16 mouse cellular contexts compared by ENCODE assay signal in the genomic region with DNA sequence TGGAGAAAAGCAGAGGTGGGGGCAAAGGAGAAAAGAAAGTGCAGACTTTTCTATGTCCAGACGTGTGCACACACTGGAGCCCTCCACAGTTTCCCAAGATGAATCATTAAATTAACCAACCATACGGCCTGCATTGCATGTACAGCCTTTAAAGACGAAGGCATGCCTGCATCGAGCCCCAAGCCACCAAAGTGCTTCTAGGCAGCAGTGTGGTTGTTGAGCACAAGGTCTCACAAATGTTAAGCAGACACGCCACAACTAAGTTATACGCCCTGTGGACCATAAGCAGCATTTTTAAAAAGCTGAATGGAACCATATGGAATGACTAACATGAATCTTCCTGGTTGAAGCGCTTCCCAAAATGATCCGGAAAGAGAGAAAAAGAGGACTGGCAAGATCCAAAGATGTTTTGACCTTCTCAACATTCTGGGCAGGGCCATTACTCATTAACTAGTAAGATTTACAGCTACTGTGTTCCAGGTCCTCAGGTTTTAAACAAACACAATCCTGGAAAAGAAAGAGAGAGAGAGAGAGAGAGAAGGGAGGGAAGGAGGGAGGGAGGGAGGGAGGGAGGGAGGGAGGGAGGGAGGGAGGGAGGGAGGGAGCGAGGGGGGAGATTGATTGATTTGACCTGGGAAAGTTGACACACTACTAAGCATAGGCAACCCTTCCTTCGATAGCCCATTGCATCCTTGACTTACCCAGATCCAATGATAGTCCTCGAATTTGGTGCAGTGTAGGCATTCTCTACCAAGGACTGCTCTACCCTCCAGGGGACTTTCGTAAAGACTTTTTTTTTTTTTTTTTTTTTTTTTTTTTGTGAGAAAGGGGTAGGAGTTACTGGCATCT. TPM values are rescaled to one million over a fixed set of nuclear protein-coding genes. Genes with fewer than 3 reads are reported as not detected.
DNase-seq lines count a peak whose midpoint lies in the region; ATAC-seq and TF ChIP-seq lines count a peak whose summit lies in the region.
"Had no signal": no experiment of that assay in that cellular context is flagged by ENCODE, and none has a peak within 500 bp of the region (broad histone marks: within the 10 kb centered on the region; RNA-seq: fewer than 3 reads in every experiment).

No protein-coding gene starts in this region.

- TF ChIP-seq EP300 in liver, postnatal 0 days (IDR thresholded peaks at IDR 0.05; ENCODE audit: low read depth), result no peak

- 0 out of 2 replicates have a peak overlapping the region, but pooled peaks have one; percentile 25 for H3K27ac ChIP-seq in limb, embryonic 12.5 days
- no peak overlapping the region for H3K27ac ChIP-seq in limb, embryonic 10.5 days
- H3K27ac ChIP-seq in embryonic facial prominence, embryonic 14.5 days (replicated peaks; ENCODE audit: low read depth, low read length), result 0 out of 2 replicates have a peak overlapping the region, but pooled peaks have one; percentile 22
- H3K27ac ChIP-seq in kidney, postnatal 0 days, result peak overlapping the region; percentile 78
- peak overlapping the region; percentile 71 for H3K27ac ChIP-seq in liver, postnatal 0 days (ENCODE audit: low read depth)
- no peak overlapping the region for H3K27ac ChIP-seq in forebrain, embryonic 14.5 days (ENCODE audit: low read depth, low read length)
- H3K27ac ChIP-seq: forebrain, embryonic 10.5 days; hindbrain, embryonic 12.5 days; midbrain, embryonic 13.5 days; neural tube, embryonic 13.5 days had no signal

- H3K36me3 ChIP-seq in limb, embryonic 12.5 days, result no peaks in the 10 kb centered on the region
- no peaks in the 10 kb centered on the region for H3K36me3 ChIP-seq in limb, embryonic 10.5 days
- H3K36me3 ChIP-seq in embryonic facial prominence, embryonic 14.5 days (ENCODE audit: control insufficient read depth, insufficient read depth, low read length), result no peaks in the 10 kb centered on the region
- H3K36me3 ChIP-seq in kidney, postnatal 0 days (ENCODE audit: insufficient read depth, low read length), result no peaks in the 10 kb centered on the region
- no peaks in the 10 kb centered on the region for H3K36me3 ChIP-seq in liver, postnatal 0 days (replicated peaks; ENCODE audit: insufficient read depth, low read length)
- no peaks in the 10 kb centered on the region for H3K36me3 ChIP-seq in forebrain, embryonic 14.5 days (ENCODE audit: control insufficient read depth, insufficient read depth, low read length)
- H3K36me3 ChIP-seq: forebrain, embryonic 10.5 days; heart, embryonic 10.5 days; hindbrain, embryonic 12.5 days; midbrain, embryonic 13.5 days; neural tube, embryonic 13.5 days had no signal

- no peak overlapping the region for H3K9ac ChIP-seq in limb, embryonic 12.5 days (replicated peaks)
- no peak overlapping the region for H3K9ac ChIP-seq in embryonic facial prominence, embryonic 14.5 days (ENCODE audit: low read depth, low read length)
- H3K9ac ChIP-seq in kidney, postnatal 0 days (ENCODE audit: low read depth, low read length), result no peak overlapping the region
- H3K9ac ChIP-seq in liver, postnatal 0 days (replicated peaks), result no peak overlapping the region
- H3K9ac ChIP-seq in forebrain, embryonic 14.5 days (ENCODE audit: low read length), result no peak overlapping the region
- H3K9ac ChIP-seq: hindbrain, embryonic 12.5 days; midbrain, embryonic 13.5 days; neural tube, embryonic 13.5 days had no signal

- no peak for TF ChIP-seq CTCF in kidney, postnatal 0 days (IDR thresholded peaks at IDR 0.05; ENCODE audit: low read depth)
- TF ChIP-seq CTCF in liver, postnatal 0 days (IDR thresholded peaks at IDR 0.05; ENCODE audit: low read depth), result no peak

- DNase-seq in limb, embryonic 10.5 days (ENCODE audit: low spot score), result no peak
- DNase-seq in embryonic facial prominence, embryonic 14.5 days (ENCODE audit: low spot score), result peak; percentile 67
- DNase-seq in kidney, postnatal 0 days (ENCODE audit: low spot score), result peak; percentile 53
- no peak for DNase-seq in liver, postnatal 0 days
- no peak for DNase-seq in cerebellum, adult 11 months
- no peak for DNase-seq in urinary bladder, postnatal 14 days (ENCODE audit: low spot score)
- DNase-seq in forebrain, embryonic 14.5 days (ENCODE audit: low spot score), result no peak
- DNase-seq: gastrocnemius, postnatal 10 days; layer of hippocampus, adult 9-11 months; retina, postnatal 1 day had no signal

- H3K4me1 ChIP-seq in limb, embryonic 12.5 days (replicated peaks), result peaks cover 47% of the 10 kb centered on the region
- peaks cover 54% of the 10 kb centered on the region for H3K4me1 ChIP-seq in limb, embryonic 10.5 days
- H3K4me1 ChIP-seq in embryonic facial prominence, embryonic 14.5 days (ENCODE audit: control insufficient read depth, insufficient read depth, low read length), result peaks cover 17% of the 10 kb centered on the region
- H3K4me1 ChIP-seq in kidney, postnatal 0 days (replicated peaks; ENCODE audit: insufficient read depth, low read length), result peaks cover 16% of the 10 kb centered on the region; the same call in 1 of the 2 replicates
- H3K4me1 ChIP-seq in liver, postnatal 0 days (ENCODE audit: insufficient read depth), result peaks cover 46% of the 10 kb centered on the region
- H3K4me1 ChIP-seq in forebrain, embryonic 14.5 days (ENCODE audit: control insufficient read depth, insufficient read depth, low read length), result peaks cover 10% of the 10 kb centered on the region; the same call in 1 of the 2 replicates

- no peaks in the 10 kb centered on the region for H3K9me3 ChIP-seq in limb, embryonic 12.5 days
- no peaks in the 10 kb centered on the region for H3K9me3 ChIP-seq in limb, embryonic 10.5 days (replicated peaks)
- H3K9me3 ChIP-seq in embryonic facial prominence, embryonic 14.5 days (ENCODE audit: control insufficient read depth, low read length), result no peaks in the 10 kb centered on the region
- no peaks in the 10 kb centered on the region for H3K9me3 ChIP-seq in kidney, postnatal 0 days (replicated peaks; ENCODE audit: low read length)
- no peaks in the 10 kb centered on the region for H3K9me3 ChIP-seq in liver, postnatal 0 days (ENCODE audit: low read length)
- no peaks in the 10 kb centered on the region for H3K9me3 ChIP-seq in forebrain, embryonic 14.5 days (replicated peaks; ENCODE audit: control insufficient read depth, low read length)
- H3K9me3 ChIP-seq: forebrain, embryonic 10.5 days; heart, embryonic 10.5 days; hindbrain, embryonic 12.5 days; midbrain, embryonic 13.5 days; neural tube, embryonic 13.5 days had no signal

- H3K4me3 ChIP-seq in limb, embryonic 12.5 days (replicated peaks), result no peak overlapping the region
- H3K4me3 ChIP-seq in limb, embryonic 10.5 days, result no peak overlapping the region
- no peak overlapping the region for H3K4me3 ChIP-seq in embryonic facial prominence, embryonic 14.5 days (ENCODE audit: low read depth, low read length)
- no peak overlapping the region for H3K4me3 ChIP-seq in kidney, postnatal 0 days (replicated peaks; ENCODE audit: low read depth, low read length)
- H3K4me3 ChIP-seq in liver, postnatal 0 days (ENCODE audit: low read depth, low read length), result no peak overlapping the region
- H3K4me3 ChIP-seq in forebrain, embryonic 14.5 days (ENCODE audit: low read depth, low read length), result no peak overlapping the region
- H3K4me3 ChIP-seq: forebrain, embryonic 10.5 days; heart, embryonic 10.5 days; hindbrain, embryonic 12.5 days; midbrain, embryonic 13.5 days; neural tube, embryonic 13.5 days had no signal

- WGBS in limb, embryonic 12.5 days, result 49% methylated on average over 12 of the region's 12 CpGs
- WGBS in limb, embryonic 10.5 days, result 67% methylated on average over 12 of the region's 12 CpGs
- 56% methylated on average over 12 of the region's 12 CpGs for WGBS in embryonic facial prominence, embryonic 14.5 days
- WGBS in kidney, postnatal 0 days, result 34% methylated on average over 12 of the region's 12 CpGs
- WGBS in liver, postnatal 0 days (ENCODE audit: insufficient replicate concordance), result 55% methylated on average over 12 of the region's 12 CpGs
- 76% methylated on average over 12 of the region's 12 CpGs for WGBS in forebrain, embryonic 14.5 days

- no peaks in the 10 kb centered on the region for H3K27me3 ChIP-seq in limb, embryonic 12.5 days
- H3K27me3 ChIP-seq in limb, embryonic 10.5 days (ENCODE audit: low read depth, poor library complexity, severe bottlenecking), result no peaks in the 10 kb centered on the region
- H3K27me3 ChIP-seq in embryonic facial prominence, embryonic 14.5 days (replicated peaks; ENCODE audit: control insufficient read depth, insufficient read depth, low read length), result no peaks in the 10 kb centered on the region
- H3K27me3 ChIP-seq in kidney, postnatal 0 days (ENCODE audit: insufficient read depth, low read length), result no peaks in the 10 kb centered on the region
- H3K27me3 ChIP-seq in liver, postnatal 0 days (ENCODE audit: insufficient read depth, low read length), result no peaks in the 10 kb centered on the region
- no peaks in the 10 kb centered on the region for H3K27me3 ChIP-seq in forebrain, embryonic 14.5 days (replicated peaks; ENCODE audit: control insufficient read depth, insufficient read depth, low read length)
- H3K27me3 ChIP-seq: hindbrain, embryonic 12.5 days; midbrain, embryonic 13.5 days; neural tube, embryonic 13.5 days had no signal

- no peak for ATAC-seq in limb, embryonic 12.5 days (ENCODE audit: insufficient number of reproducible peaks, insufficient read depth, low FRiP score, low TSS enrichment, low read depth)
- ATAC-seq in embryonic facial prominence, embryonic 14.5 days (ENCODE audit: low read depth), result no peak
- ATAC-seq in kidney, postnatal 0 days (replicated peaks; ENCODE audit: low FRiP score, low read depth), result no peak
- peak; percentile 37; the same call in 1 of the 2 replicates for ATAC-seq in liver, postnatal 0 days
- no peak for ATAC-seq in forebrain, embryonic 14.5 days
- ATAC-seq: midbrain, embryonic 13.5 days had no signal

- H3K4me2 ChIP-seq in limb, embryonic 12.5 days, result no peak overlapping the region
- H3K4me2 ChIP-seq in embryonic facial prominence, embryonic 14.5 days (ENCODE audit: low read depth, low read length), result no peak overlapping the region
- H3K4me2 ChIP-seq in kidney, postnatal 0 days (ENCODE audit: low read length), result no peak overlapping the region
- H3K4me2 ChIP-seq in liver, postnatal 0 days (ENCODE audit: low read depth, low read length), result peak overlapping the region; percentile 51
- H3K4me2 ChIP-seq in forebrain, embryonic 14.5 days (ENCODE audit: low read length), result no peak overlapping the region
- H3K4me2 ChIP-seq: hindbrain, embryonic 12.5 days; midbrain, embryonic 13.5 days; neural tube, embryonic 13.5 days had no signal

RNA-seq across cellular contexts. Expression of a gene that starts 26.5 kb away (rescaled TPM):
- 17.1 and 18.5 TPM in 2 replicates for polyA plus RNA-seq in limb, embryonic 12.5 days (2016; fragmentation: Nextera tagmentation; extraction: Ambion mirVana)
- 10.4 and 16.7 TPM in 2 replicates for polyA plus RNA-seq in limb, embryonic 10.5 days (2016; fragmentation: Nextera tagmentation; extraction: Ambion mirVana)
- 6.8 and 8.8 TPM in 2 replicates for polyA plus RNA-seq in embryonic facial prominence, embryonic 14.5 days (2014; fragmentation: Nextera tagmentation; extraction: Ambion mirVana)
- polyA plus RNA-seq in kidney, postnatal 0 days (2015; fragmentation: Nextera tagmentation; extraction: Ambion mirVana), result 6.2 TPM in 2 replicates
- polyA plus RNA-seq in liver, postnatal 0 days (2015; fragmentation: Nextera tagmentation; extraction: Ambion mirVana), result 1.2 and 1.9 TPM in 2 replicates
- polyA plus RNA-seq in forebrain, embryonic 14.5 days (2014; fragmentation: Nextera tagmentation; extraction: Ambion mirVana), result 22.9 and 29.4 TPM in 2 replicates

Comparison
In these comparisons a context has a peak if more than half of its experiments do, and no peak if none do; other contexts are left out.
1. H3K27ac ChIP-seq: peak in limb, embryonic 12.5 days (single experiment), embryonic facial prominence, embryonic 14.5 days (single experiment), kidney, postnatal 0 days (single experiment) and liver, postnatal 0 days (single experiment); none in limb, embryonic 10.5 days (single experiment) and forebrain, embryonic 14.5 days (single experiment).
2. DNase-seq: peak in embryonic facial prominence, embryonic 14.5 days (single experiment) and kidney, postnatal 0 days (single experiment); none in limb, embryonic 10.5 days (single experiment), liver, postnatal 0 days (single experiment), cerebellum, adult 11 months (single experiment), urinary bladder, postnatal 14 days (single experiment) and forebrain, embryonic 14.5 days (single experiment).